In the genomic region with DNA sequence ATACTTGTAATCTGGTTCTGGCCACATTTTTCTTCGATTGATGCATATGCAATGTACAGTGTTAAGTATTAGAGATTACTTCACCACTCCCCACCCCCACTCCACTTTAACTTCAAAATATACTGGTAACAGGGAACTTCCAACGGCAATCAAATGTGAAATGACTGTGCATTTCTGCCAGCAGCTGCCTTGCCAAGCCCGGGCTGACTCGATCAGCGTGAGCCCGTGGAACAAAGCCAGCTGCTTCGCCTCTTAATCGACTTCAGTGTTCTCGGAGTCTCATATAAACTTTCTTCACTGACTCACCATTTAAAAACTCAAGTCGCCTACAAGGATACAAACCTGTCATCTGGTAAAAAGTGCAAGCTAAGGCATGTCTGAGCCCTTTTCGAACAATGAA, we compare ENCODE assay signal across 8 mouse cellular contexts.
DNase-seq lines count a peak whose midpoint lies in the region; ATAC-seq and TF ChIP-seq lines count a peak whose summit lies in the region.

No protein-coding gene starts in this region.

- no peak for TF ChIP-seq POLR2A in cerebellum, adult 2 months (IDR thresholded peaks at IDR 0.05; ENCODE audit: borderline replicate concordance, insufficient read depth, low read length)
- TF ChIP-seq POLR2A in thymus, adult 2 months (IDR thresholded peaks at IDR 0.05; ENCODE audit: control insufficient read depth, extremely low read depth, insufficient read depth, low read length, poor library complexity) = no peak

- TF ChIP-seq EP300 in heart, postnatal 0 days (IDR thresholded peaks at IDR 0.05; ENCODE audit: low read depth) = no peak

- ATAC-seq in embryonic facial prominence, embryonic 14.5 days (ENCODE audit: low read depth) = peak; percentile 67; the same call in 1 of the 2 replicates
- no peak for ATAC-seq in heart, postnatal 0 days (ENCODE audit: insufficient read depth, low read depth)
- peak; percentile 64 for ATAC-seq in midbrain, embryonic 14.5 days (ENCODE audit: low FRiP score, low TSS enrichment)

- no peaks in the 10 kb centered on the region for H3K36me3 ChIP-seq in embryonic facial prominence, embryonic 14.5 days (ENCODE audit: control insufficient read depth, insufficient read depth, low read length)
- H3K36me3 ChIP-seq in heart, postnatal 0 days (replicated peaks; ENCODE audit: control insufficient read depth, insufficient read depth, low read length) = no peaks in the 10 kb centered on the region
- no peaks in the 10 kb centered on the region for H3K36me3 ChIP-seq in midbrain, embryonic 14.5 days (ENCODE audit: control insufficient read depth, insufficient read depth, low read length)
- H3K36me3 ChIP-seq in thymus, adult 2 months (ENCODE audit: control insufficient read depth, insufficient read depth, low read length) = no peaks in the 10 kb centered on the region

- no peak overlapping the region for H3K27ac ChIP-seq in cerebellum, adult 2 months (ENCODE audit: insufficient read depth, low read length)
- peak overlapping the region; percentile 65; the same call in 1 of the 2 replicates for H3K27ac ChIP-seq in embryonic facial prominence, embryonic 14.5 days (replicated peaks; ENCODE audit: low read depth, low read length)
- no peak overlapping the region for H3K27ac ChIP-seq in heart, postnatal 0 days (ENCODE audit: low read depth)
- H3K27ac ChIP-seq in midbrain, embryonic 14.5 days (replicated peaks; ENCODE audit: low read depth, low read length) = no peak overlapping the region
- H3K27ac ChIP-seq in thymus, adult 2 months (ENCODE audit: control insufficient read depth, insufficient read depth, low read length) = no peak overlapping the region

- DNase-seq in cerebellum, adult 2 months = peak; percentile 13 to 17
- DNase-seq in cerebellum, adult 11 months = no peak
- peak; percentile 83 for DNase-seq in Muller cell, postnatal 12 days (ENCODE audit: inconsistent ontology term)
- peak; percentile 95 for DNase-seq in embryonic facial prominence, embryonic 14.5 days (ENCODE audit: low spot score)
- DNase-seq in heart, postnatal 0 days (ENCODE audit: low spot score) = peak; percentile 29
- DNase-seq in left cerebral cortex, postnatal 14 days (ENCODE audit: low spot score in 2 of 2) = peak; percentile 57 to 60
- DNase-seq in midbrain, embryonic 14.5 days = peak; percentile 83
- DNase-seq in thymus, adult 2 months = peak; percentile 49

- H3K9ac ChIP-seq in embryonic facial prominence, embryonic 14.5 days (ENCODE audit: low read depth, low read length) = no peak overlapping the region
- no peak overlapping the region for H3K9ac ChIP-seq in heart, postnatal 0 days (replicated peaks; ENCODE audit: low read depth, low read length)
- no peak overlapping the region for H3K9ac ChIP-seq in midbrain, embryonic 14.5 days (replicated peaks; ENCODE audit: low read length)

- H3K27me3 ChIP-seq in cerebellum, adult 2 months (ENCODE audit: control insufficient read depth, insufficient read depth, low read length) = no peaks in the 10 kb centered on the region
- H3K27me3 ChIP-seq in embryonic facial prominence, embryonic 14.5 days (replicated peaks; ENCODE audit: control insufficient read depth, insufficient read depth, low read length) = no peaks in the 10 kb centered on the region
- H3K27me3 ChIP-seq in heart, postnatal 0 days (ENCODE audit: control insufficient read depth, insufficient read depth, low read length) = no peaks in the 10 kb centered on the region
- H3K27me3 ChIP-seq in midbrain, embryonic 14.5 days (ENCODE audit: control insufficient read depth, insufficient read depth, low read length) = no peaks in the 10 kb centered on the region
- H3K27me3 ChIP-seq in thymus, adult 2 months (ENCODE audit: control insufficient read depth, insufficient read depth, low read length) = no peaks in the 10 kb centered on the region

- TF ChIP-seq CTCF in cerebellum, adult 2 months (IDR thresholded peaks at IDR 0.05; ENCODE audit: borderline replicate concordance, insufficient read depth, low read depth, low read length) = no peak
- TF ChIP-seq CTCF in heart, postnatal 0 days (IDR thresholded peaks at IDR 0.05; ENCODE audit: low read depth) = no peak
- no peak for TF ChIP-seq CTCF in thymus, adult 2 months (IDR thresholded peaks at IDR 0.05; ENCODE audit: borderline replicate concordance, control insufficient read depth, extremely low read depth, insufficient read depth, low read length, poor library complexity)

- H3K4me1 ChIP-seq in cerebellum, adult 2 months (ENCODE audit: control insufficient read depth, insufficient read depth, low read length) = no peaks in the 10 kb centered on the region
- H3K4me1 ChIP-seq in embryonic facial prominence, embryonic 14.5 days (ENCODE audit: control insufficient read depth, insufficient read depth, low read length) = 0 out of 2 replicates have a peak, but pooled peaks cover 7% of the 10 kb centered on the region
- H3K4me1 ChIP-seq in heart, postnatal 0 days (ENCODE audit: control insufficient read depth, insufficient read depth) = peaks cover 16% of the 10 kb centered on the region
- no peaks in the 10 kb centered on the region for H3K4me1 ChIP-seq in midbrain, embryonic 14.5 days (ENCODE audit: control insufficient read depth, insufficient read depth, low read length)
- H3K4me1 ChIP-seq in thymus, adult 2 months (replicated peaks; ENCODE audit: control insufficient read depth, insufficient read depth, low read length) = peaks cover 6% of the 10 kb centered on the region

- intact Hi-C loops in left cerebral cortex, postnatal 14 days (cut with DNase I) = no loop called here

- H3K4me2 ChIP-seq in embryonic facial prominence, embryonic 14.5 days (ENCODE audit: low read depth, low read length) = peak overlapping the region; percentile 43
- H3K4me2 ChIP-seq in heart, postnatal 0 days (ENCODE audit: low read depth, low read length) = peak overlapping the region; percentile 50
- H3K4me2 ChIP-seq in midbrain, embryonic 14.5 days (ENCODE audit: low read length) = peak overlapping the region; percentile 2; the same call in 1 of the 2 replicates

- WGBS in cerebellum, adult 2 months = 4% methylated on average over 11 of the region's 11 CpGs
- WGBS in embryonic facial prominence, embryonic 14.5 days = 21% methylated on average over 11 of the region's 11 CpGs
- 40% methylated on average over 11 of the region's 11 CpGs for WGBS in heart, postnatal 0 days
- WGBS in midbrain, embryonic 14.5 days = 30% methylated on average over 11 of the region's 11 CpGs
- 4% methylated on average over 11 of the region's 11 CpGs for WGBS in thymus, adult 2 months

- H3K4me3 ChIP-seq in cerebellum, adult 2 months (replicated peaks; ENCODE audit: insufficient read depth, low read depth, low read length) = no peak overlapping the region
- peak overlapping the region; percentile 13; the same call in 1 of the 2 replicates for H3K4me3 ChIP-seq in embryonic facial prominence, embryonic 14.5 days (ENCODE audit: low read depth, low read length)
- no peak overlapping the region; the same call in 1 of the 2 replicates for H3K4me3 ChIP-seq in heart, postnatal 0 days (ENCODE audit: low read depth, low read length)
- no peak overlapping the region for H3K4me3 ChIP-seq in midbrain, embryonic 14.5 days (replicated peaks; ENCODE audit: low read depth, low read length)
- H3K4me3 ChIP-seq in thymus, adult 2 months (ENCODE audit: control insufficient read depth, insufficient read depth, low read length) = no peak overlapping the region

- H3K9me3 ChIP-seq in embryonic facial prominence, embryonic 14.5 days (ENCODE audit: control insufficient read depth, low read length) = no peaks in the 10 kb centered on the region
- no peaks in the 10 kb centered on the region for H3K9me3 ChIP-seq in heart, postnatal 0 days (replicated peaks; ENCODE audit: control insufficient read depth, low read length)
- no peaks in the 10 kb centered on the region for H3K9me3 ChIP-seq in midbrain, embryonic 14.5 days (ENCODE audit: control insufficient read depth, low read length)
